Mouse (Mus musculus) CH12.LX (cell line): Measurements from ENCODE around the gene Olfr1123. TPM values are rescaled to one million over a fixed set of nuclear protein-coding genes. Genes with fewer than 3 reads are reported as not detected.

Experiments used
- DNase-seq: peaks from one replicate; pipeline ENCODE4 v3.0.0-alpha.2; 2013; ENCODE audit errors: extremely low read depth
- H3K27ac ChIP-seq: 2 replicates; pipeline ENCODE4 v1.5.1; 2012; ENCODE audit warnings: low read depth, mild to moderate bottlenecking, control low read depth, moderate library complexity; ENCODE audit not compliant: insufficient read depth
- H3K27me3 ChIP-seq: replicated peaks from 2 replicates; pipeline ENCODE3; 2012; ENCODE audit warnings: inconsistent platforms
- H3K36me3 ChIP-seq, 2 experiments: replicated peaks in 1 of 2; 2 replicates each; pipeline versions ENCODE3 to v1.6.1; 2012; ENCODE audit warnings: inconsistent platforms in 1 of 2, low read length in 1 of 2, mild to moderate bottlenecking in 1 of 2, mixed read lengths in 1 of 2, moderate library complexity in 1 of 2; ENCODE audit not compliant: control insufficient read depth in 1 of 2, insufficient read depth in 1 of 2
- H3K4me1 ChIP-seq, 2 experiments: 2 replicates each; pipeline ENCODE4 v1.6.1; 2012; ENCODE audit warnings: inconsistent platforms in 1 of 2, moderate library complexity in 1 of 2; ENCODE audit not compliant: insufficient read depth in 2 of 2, control insufficient read depth in 1 of 2
- H3K4me2 ChIP-seq: 2 replicates; pipeline ENCODE4 v1.6.1; 2012; ENCODE audit warnings: low read depth, mild to moderate bottlenecking, control low read depth; ENCODE audit not compliant: poor library complexity, insufficient read depth, severe bottlenecking
- H3K4me3 ChIP-seq, 3 experiments: fragments of 150-350 bp in 1 of 3; sonication (generic) in 1 of 3; replicated peaks in 1 of 3; 2 replicates each; pipeline versions ENCODE3 to v1.5.1; 2011 to 2012; ENCODE audit warnings: low read depth in 2 of 3, low read length in 2 of 3, mild to moderate bottlenecking in 2 of 3, moderate library complexity in 2 of 3, control low read depth in 1 of 3, improper control_type of control experiment in 1 of 3, inconsistent platforms in 1 of 3, mixed read lengths in 1 of 3; ENCODE audit not compliant: poor library complexity in 1 of 3
- H3K79me2 ChIP-seq: replicated peaks from 2 replicates; pipeline ENCODE4 v1.6.1; 2012; ENCODE audit warnings: mild to moderate bottlenecking, moderate library complexity; ENCODE audit not compliant: control insufficient read depth, poor library complexity, insufficient read depth, severe bottlenecking; ENCODE audit errors: extremely low read depth
- H3K9ac ChIP-seq: 2 replicates; pipeline ENCODE4 v1.6.1; 2012; ENCODE audit warnings: low read depth, mild to moderate bottlenecking, control low read depth, moderate library complexity; ENCODE audit not compliant: insufficient read depth
- H3K9me3 ChIP-seq: replicated peaks from 2 replicates; pipeline ENCODE3; 2012; ENCODE audit warnings: low read length, inconsistent platforms, mixed read lengths
- CHD1 ChIP-seq: IDR thresholded peaks from 2 replicates; pipeline ENCODE4 v1.6.1; 2012; ENCODE audit warnings: low read depth, low read length, improper control_type of control experiment, inconsistent platforms
- CHD2 ChIP-seq: IDR thresholded peaks from 2 replicates; pipeline ENCODE4 v1.6.1; 2011; ENCODE audit warnings: low read length, improper control_type of control experiment
- CTCF ChIP-seq, 2 experiments: IDR thresholded peaks in 1 of 2; conservative IDR thresholded peaks in 1 of 2; 2 replicates each; pipeline ENCODE4 v1.5.1; 2011 to 2012; ENCODE audit warnings: low read depth in 2 of 2, low read length in 2 of 2, improper control_type of control experiment in 1 of 2, inconsistent platforms in 1 of 2, mild to moderate bottlenecking in 1 of 2, moderate library complexity in 1 of 2
- EP300 ChIP-seq: IDR thresholded peaks from 2 replicates; pipeline ENCODE4 v1.6.1; 2011; ENCODE audit warnings: low read length, improper control_type of control experiment
- ETS1 ChIP-seq: conservative IDR thresholded peaks from 2 replicates; pipeline ENCODE4 v1.6.1; 2012; ENCODE audit warnings: low read depth, mild to moderate bottlenecking, inconsistent platforms, low read length, improper control_type of control experiment, moderate library complexity
- KAT2A ChIP-seq: IDR thresholded peaks from 2 replicates; pipeline ENCODE4 v1.6.1; 2012; ENCODE audit warnings: low read length, improper control_type of control experiment, inconsistent platforms; ENCODE audit not compliant: insufficient replicate concordance
- MAFK ChIP-seq: IDR thresholded peaks from 2 replicates; pipeline ENCODE4 v1.6.1; 2011; ENCODE audit warnings: low read length, improper control_type of control experiment; ENCODE audit not compliant: insufficient replicate concordance
- MXI1 ChIP-seq: IDR thresholded peaks from 2 replicates; pipeline ENCODE4 v1.6.1; 2011; ENCODE audit warnings: mild to moderate bottlenecking, low read depth, low read length, improper control_type of control experiment
- NELFE ChIP-seq: IDR thresholded peaks from 2 replicates; pipeline ENCODE4 v1.6.1; 2011; ENCODE audit warnings: low read depth, low read length, improper control_type of control experiment
- RAD21 ChIP-seq: IDR thresholded peaks from 2 replicates; pipeline ENCODE4 v1.6.1; 2011; ENCODE audit warnings: low read depth, mild to moderate bottlenecking, low read length, improper control_type of control experiment, moderate library complexity
- SIN3A ChIP-seq: IDR thresholded peaks from 2 replicates; pipeline ENCODE4 v1.6.1; 2012; ENCODE audit warnings: low read length, improper control_type of control experiment, inconsistent platforms
- SMC3 ChIP-seq: IDR thresholded peaks from 2 replicates; pipeline ENCODE4 v1.6.1; 2011; ENCODE audit warnings: low read depth, low read length, improper control_type of control experiment
- TBP ChIP-seq: conservative IDR thresholded peaks from 2 replicates; pipeline ENCODE4 v1.6.1; 2011; ENCODE audit warnings: low read depth, low read length, improper control_type of control experiment
- TCF12 ChIP-seq: IDR thresholded peaks from 2 replicates; pipeline ENCODE4 v1.6.1; 2014; ENCODE audit warnings: low read depth, mild to moderate bottlenecking, inconsistent platforms, low read length, improper control_type of control experiment
- USF1 ChIP-seq: IDR thresholded peaks from 2 replicates; pipeline ENCODE4 v1.6.1; 2014; ENCODE audit warnings: low read depth, mild to moderate bottlenecking, inconsistent platforms, low read length, improper control_type of control experiment
- USF2 ChIP-seq: conservative IDR thresholded peaks from 2 replicates; pipeline ENCODE4 v1.6.1; 2011; ENCODE audit warnings: low read depth, low read length, improper control_type of control experiment
- ZC3H11A ChIP-seq: IDR thresholded peaks from 2 replicates; pipeline ENCODE4 v1.6.1; 2012; ENCODE audit warnings: low read depth, mild to moderate bottlenecking, inconsistent platforms, low read length, improper control_type of control experiment
- dilution Hi-C: fragments of 300-500 bp; cut with MboI; formaldehyde crosslinking; loops from 2 replicates; pipeline ENCODE4 v1.14.3; 2020; ENCODE audit warnings: low sequenced_read_pairs; ENCODE audit not compliant: extremely low pct_unique_long_range_greater_than_20kb, extremely low pct_ligation_motif_present
- in situ Hi-C: fragments of 300-500 bp; cut with MboI; formaldehyde crosslinking; loops from 3 replicates; pipeline ENCODE4 v1.14.3; 2019; ENCODE audit warnings: low sequenced_read_pairs, low pct_ligation_motif_present, low pct_unique_long_range_greater_than_20kb, mixed read lengths
- polyA plus RNA-seq: library from polyadenylated mRNA; unstranded; fragments of >175 nt; gene quantifications from 2 replicates; pipeline ENCODE4 v1.2.1, GENCODE M21; 2012; ENCODE audit warnings: low read depth; ENCODE audit not compliant: insufficient read length
- total RNA-seq, 2 experiments: library from RNA; depleted of rRNA; stranded (reverse); fragments of 300-350 nt in 1 of 2; fragments of >200 nt in 1 of 2; gene quantifications; 2 replicates each; pipeline ENCODE4 v1.2.3; 2012 to 2014

The Olfr1123 gene
- total RNA-seq (2012; rRNA removed) (not detected in 2 replicates), total RNA-seq (2014; rRNA removed) (not detected in 2 replicates), polyA plus RNA-seq (not detected in 2 replicates)

GRCm38 (mm10) chr2:87416335-87416734, at the start of gene Olfr1123:
TSS of gene Olfr1123 (plus strand) at chr2:87416635.
- Histone ChIP-seq H3K4me3 (no peak within 1 kb of the TSS), H3K27me3 (no peaks in the 10 kb centered on the region)
- no peak for TF ChIP-seq CHD1
- TF ChIP-seq, all 38 proteins: peak for 0
- Histone ChIP-seq H3K9ac (no peak within 1 kb of the TSS), H3K4me1 (no peaks in the 10 kb centered on the region), H3K9me3 (peaks cover 20% of the 10 kb centered on the region), H3K27ac (no peak within 1 kb of the TSS), H3K36me3 (no peaks in the 10 kb centered on the region), H3K4me2 (no peak within 1 kb of the TSS), H3K79me2 (no peaks in the 10 kb centered on the region)
- dilution Hi-C loops = no loop called here
- DNase-seq = no peak
- in situ Hi-C loops = no loop called here

DNA sequence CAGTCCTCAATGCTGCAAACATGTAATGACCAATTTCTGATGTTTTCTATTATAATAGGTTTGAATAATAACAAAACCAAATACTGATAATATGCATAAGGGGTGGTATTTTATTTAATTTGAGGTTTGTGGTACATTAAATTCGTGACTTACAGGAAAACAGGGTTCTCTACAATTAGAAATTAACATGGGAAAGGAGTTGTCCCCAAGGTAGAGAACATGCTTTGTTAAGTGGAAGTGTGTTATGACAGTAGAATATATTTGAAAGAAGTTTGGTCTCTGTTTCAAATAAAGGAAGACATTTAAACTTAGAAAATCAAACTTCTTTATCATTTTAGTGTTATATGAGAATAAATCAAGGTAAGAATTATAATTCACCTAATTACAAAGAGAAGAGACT, 46.8 kb upstream of the Olfr1123 start, which contains the start of gene Olfr1121:
Olfr1121 (plus strand) TSS at position 301 of the 400 bp plus-strand sequence.
- H3K27ac ChIP-seq = no peak within 1 kb of the TSS
- in situ Hi-C loops = no loop called here
- H3K4me3 ChIP-seq = no peak within 1 kb of the TSS
- no peaks in the 10 kb centered on the region for H3K4me1 ChIP-seq
- DNase-seq = no peak
- H3K27me3 ChIP-seq = no peaks in the 10 kb centered on the region
- peaks cover 9% of the 10 kb centered on the region for H3K9me3 ChIP-seq
- dilution Hi-C loops = no loop called here
- no peak within 1 kb of the TSS for H3K9ac ChIP-seq
- H3K36me3 ChIP-seq = no peaks in the 10 kb centered on the region
- no peak within 1 kb of the TSS for H3K4me2 ChIP-seq
- TF ChIP-seq TCF12 = no peak
- TF ChIP-seq CHD2 = no peak
- TF ChIP-seq SIN3A = no peak
- no peak for TF ChIP-seq EP300
- TF ChIP-seq MXI1 = no peak
- TF ChIP-seq ZC3H11A = no peak
- no peak for TF ChIP-seq KAT2A
- no peak for TF ChIP-seq ETS1
- no peak for TF ChIP-seq CTCF (conservative IDR thresholded peaks at IDR 0.05 in 1 of 2, IDR thresholded peaks at IDR 0.05 in 1 of 2; ENCODE audit: low read depth in 2 of 2, low read length in 2 of 2)
- no peak for TF ChIP-seq USF2
- no peak for TF ChIP-seq USF1
- TF ChIP-seq MAFK = no peak
- no peak for TF ChIP-seq TBP
- TF ChIP-seq SMC3 = no peak
- no peak for TF ChIP-seq NELFE
- no peak for TF ChIP-seq RAD21
- no peaks in the 10 kb centered on the region for H3K79me2 ChIP-seq
